Mouse (Mus musculus) brain, embryonic 14.5 days (tissue): ENCODE results near the gene Cnot10. TPM values are rescaled to one million over a fixed set of nuclear protein-coding genes. Genes with fewer than 3 reads are reported as not detected.

ENCODE experiments used
- DNase-seq: peaks from one replicate; pipeline ENCODE4 v3.0.0-alpha.2; 2011; ENCODE audit warnings: low read depth
- CTCF ChIP-seq: fragments of 200-500 bp; IDR thresholded peaks from 2 replicates; pipeline ENCODE4 v1.5.1; 2012; ENCODE audit warnings: inconsistent platforms, mild to moderate bottlenecking, moderate library complexity, borderline replicate concordance; ENCODE audit not compliant: insufficient read depth, insufficient read length; ENCODE audit errors: extremely low read depth
- POLR2A ChIP-seq: fragments of 200-500 bp; IDR thresholded peaks from 2 replicates; pipeline ENCODE4 v1.6.1; 2012; ENCODE audit warnings: mild to moderate bottlenecking, inconsistent platforms, borderline replicate concordance; ENCODE audit not compliant: poor library complexity, insufficient read depth, insufficient read length, severe bottlenecking; ENCODE audit errors: extremely low read depth
- polyA plus RNA-seq: library from polyadenylated mRNA; depleted of rRNA; stranded (reverse); fragments of >200 nt; gene quantifications from 2 replicates; pipeline ENCODE4 v1.2.3, GENCODE M21; 2012

The Cnot10 gene
- polyA plus RNA-seq, 1 experiment: 64.4 TPM

GRCm38 (mm10) chr9:114650938-114651634, 11.1 kb upstream of the Cnot10 start:
- TF ChIP-seq POLR2A: no peak
- TF ChIP-seq CTCF: no peak
- no peak for DNase-seq

DNA sequence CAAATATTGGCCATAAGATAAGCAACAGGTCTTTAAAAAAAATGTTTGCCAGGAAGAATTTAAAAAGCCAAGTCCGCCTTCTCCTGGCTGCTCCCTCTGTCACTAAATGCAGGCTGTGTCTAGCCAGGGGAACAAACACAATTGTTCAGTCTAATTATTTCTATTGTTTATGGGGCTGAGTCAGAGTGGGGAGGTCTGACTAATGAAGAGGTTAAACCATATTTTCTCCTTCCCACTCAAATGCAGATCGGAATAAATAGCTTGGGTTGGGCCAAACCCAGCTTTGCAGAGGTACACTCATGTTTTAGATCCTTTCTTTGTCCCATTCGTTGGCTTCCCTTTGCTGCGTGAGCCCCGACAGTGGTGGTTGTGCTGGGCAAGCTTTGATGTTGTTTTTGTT, 9.4 kb upstream of the Cnot10 start:
- TF ChIP-seq CTCF: no peak
- no peak for TF ChIP-seq POLR2A
- no peak for DNase-seq

DNA sequence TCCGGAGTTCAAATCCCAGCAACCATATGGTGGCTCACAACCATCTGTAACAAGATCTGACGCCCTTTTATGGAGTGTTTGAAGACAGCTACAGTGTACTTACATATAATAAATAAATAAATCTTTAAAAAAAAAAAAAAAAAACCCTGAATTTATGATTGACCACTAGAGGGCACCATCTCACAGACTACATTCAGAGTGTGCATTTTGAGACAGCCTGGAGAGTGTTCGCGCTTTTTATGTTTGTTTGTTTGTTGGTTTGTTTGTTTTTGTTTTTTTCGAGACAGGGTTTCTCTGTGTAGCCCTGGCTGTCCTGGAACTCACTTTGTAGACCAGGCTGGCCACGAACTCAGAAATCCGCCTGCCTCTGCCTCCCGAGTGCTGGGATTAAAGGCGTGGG, 8.5 kb upstream of the Cnot10 start:
- TF ChIP-seq CTCF: peak; percentile 52; the same call in 1 of the 2 replicates
- DNase-seq: peak; percentile 70

- no peak for TF ChIP-seq CTCF
- TF ChIP-seq POLR2A: no peak
- no peak for DNase-seq
Measured at GRCm38 (mm10) chr9:114647506-114648432, 7.8 kb upstream of the Cnot10 start.

DNA sequence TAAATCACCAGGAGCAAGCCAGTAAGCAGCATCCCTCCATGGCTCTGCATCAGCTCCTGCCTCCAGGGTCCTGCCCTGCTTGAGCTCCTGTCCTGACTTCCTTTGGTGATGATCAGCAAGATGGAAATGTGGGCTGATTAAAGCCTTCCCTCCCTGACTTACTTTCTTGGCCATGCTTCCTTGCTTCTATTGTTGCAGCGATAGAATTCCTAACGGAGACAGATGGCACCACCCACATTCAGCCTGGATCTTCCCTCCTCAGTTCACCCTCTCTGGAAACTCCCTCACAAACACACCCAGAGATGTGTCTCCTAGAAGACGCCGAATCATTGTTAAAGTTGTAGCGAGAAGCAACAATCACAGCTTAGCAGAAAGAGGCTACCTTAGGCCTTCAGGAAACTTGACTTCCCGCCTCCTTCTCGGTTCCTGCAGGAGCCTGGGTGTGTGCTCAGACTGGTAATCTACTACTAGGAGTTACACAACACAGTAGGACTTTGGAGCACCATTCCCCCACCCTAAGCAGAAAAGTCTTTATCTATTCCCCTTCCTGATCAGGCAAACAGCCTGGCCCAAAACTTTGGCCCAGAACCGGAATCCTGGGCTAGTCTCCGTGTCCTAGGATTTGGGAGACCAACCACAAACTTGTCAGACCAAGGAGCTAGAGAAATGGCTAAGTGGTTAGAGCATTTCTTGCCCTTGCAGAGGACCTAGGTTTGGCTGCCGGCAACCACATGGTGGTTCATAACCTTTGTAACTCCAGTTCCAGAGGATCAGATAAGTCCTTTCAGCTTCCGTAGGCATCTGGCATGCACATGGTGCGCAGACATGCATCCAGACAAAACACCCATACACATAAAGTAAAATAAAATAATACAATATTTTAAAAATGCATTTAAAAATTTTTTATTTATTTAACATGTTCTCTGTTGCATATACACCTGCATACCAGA, 6.8 kb upstream of the Cnot10 start:
- TF ChIP-seq POLR2A (no peak), CTCF (no peak)
- no peak for DNase-seq

GRCm38 (mm10) chr9:114639186-114639748, 717 bp downstream of the Cnot10 start:
- DNase-seq: no peak
- TF ChIP-seq POLR2A (no peak), CTCF (no peak)

DNA sequence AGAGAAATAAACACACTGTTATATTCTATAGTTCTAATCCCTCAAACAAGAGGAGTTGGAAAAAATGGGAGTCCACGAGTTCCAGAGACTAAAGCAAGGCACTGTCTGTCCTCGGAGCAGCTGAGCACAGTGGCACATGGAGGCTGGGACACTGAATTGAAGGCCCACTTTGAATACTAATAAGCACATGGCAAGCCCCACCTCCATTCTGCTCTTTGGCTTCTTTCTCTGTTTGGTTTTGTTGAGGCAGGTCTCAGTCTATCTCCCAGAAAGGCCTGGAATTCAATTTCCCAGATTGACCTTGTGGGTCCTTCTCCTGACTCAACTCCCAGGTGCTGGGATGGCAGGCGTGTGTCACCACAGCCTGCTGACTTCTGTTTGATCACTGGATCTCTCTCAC, 3.2 kb downstream of the Cnot10 start:
- TF ChIP-seq POLR2A (no peak), CTCF (no peak)
- DNase-seq: no peak

- TF ChIP-seq CTCF (no peak), POLR2A (no peak)
- DNase-seq: no peak
Measured at GRCm38 (mm10) chr9:114636150-114636549, 3.8 kb downstream of the Cnot10 start.

- TF ChIP-seq POLR2A (no peak), CTCF (no peak)
- no peak for DNase-seq
Measured at GRCm38 (mm10) chr9:114632331-114632730, 7.7 kb downstream of the Cnot10 start.

DNA sequence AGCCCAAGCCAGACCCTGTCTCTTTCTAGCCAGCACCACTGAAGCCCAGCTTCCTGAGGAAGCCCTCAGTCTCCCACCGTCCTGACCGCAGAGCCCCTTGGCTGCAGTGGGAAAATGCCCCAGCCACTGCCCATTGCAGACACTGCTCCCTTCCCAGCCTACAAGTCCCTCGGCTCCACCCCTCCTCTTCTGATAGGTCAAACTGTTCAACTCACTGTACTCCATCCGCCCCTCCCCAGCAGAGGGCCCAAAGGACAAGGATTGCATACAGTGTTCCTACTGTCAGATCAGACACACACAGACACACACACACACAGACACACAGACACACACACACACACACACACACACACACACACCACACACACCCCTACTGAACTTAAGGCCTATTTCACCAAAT, 13.3 kb downstream of the Cnot10 start:
- DNase-seq: no peak
- TF ChIP-seq CTCF: no peak
- TF ChIP-seq POLR2A: no peak

- DNase-seq: no peak
- no peak for TF ChIP-seq POLR2A
- no peak for TF ChIP-seq CTCF
Measured at GRCm38 (mm10) chr9:114624178-114624577, 15.8 kb downstream of the Cnot10 start.

GRCm38 (mm10) chr9:114621149-114621548, 18.8 kb downstream of the Cnot10 start:
- no peak for DNase-seq
- TF ChIP-seq POLR2A (no peak), CTCF (no peak)
